Mouse (Mus musculus) bone marrow, adult 2 months (tissue): ENCODE measurements around the gene Macf1.

Source experiments
- CTCF ChIP-seq: fragments of 200-500 bp; IDR thresholded peaks from 2 replicates; pipeline ENCODE4 v1.5.1; 2011; ENCODE audit warnings: low read length, control low read depth; ENCODE audit not compliant: control insufficient read depth, insufficient read depth
- POLR2A ChIP-seq: fragments of 200-500 bp; IDR thresholded peaks from 2 replicates; pipeline ENCODE4 v1.6.1; 2011; ENCODE audit warnings: low read depth, mild to moderate bottlenecking, control low read depth, low read length, borderline replicate concordance; ENCODE audit not compliant: control insufficient read depth

DNA sequence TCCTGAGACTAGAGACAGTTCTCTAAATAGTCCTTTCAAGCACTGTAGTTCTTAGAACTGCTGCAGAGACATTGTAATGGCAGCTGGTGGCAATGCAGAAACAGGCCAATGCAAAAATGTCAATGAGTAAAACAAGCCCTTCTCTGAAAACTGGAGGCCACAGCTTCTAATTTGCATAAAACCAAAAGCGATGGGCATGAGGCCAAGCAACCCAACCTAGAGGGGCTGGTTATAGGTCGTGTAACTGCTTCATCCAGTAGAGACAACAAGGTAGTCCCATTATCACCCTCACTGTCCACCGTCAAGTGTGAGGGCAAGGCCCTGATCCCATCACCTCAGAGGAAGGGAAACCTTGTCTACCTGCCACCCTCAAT is 99.5 kb downstream of the Macf1 start:
- TF ChIP-seq POLR2A (no peak), CTCF (no peak)
